Mouse (Mus musculus) bone marrow macrophage, adult 2 months (primary cell): ENCODE data around the gene Rps16. TPM values are rescaled to one million over a fixed set of nuclear protein-coding genes. Genes with fewer than 3 reads are reported as not detected.
A peak's percentile ranks its signal among the peaks of the same experiment; 100 is the strongest.

Experiments
- H3K27ac ChIP-seq: 2 replicates; pipeline ENCODE4 v1.5.1; 2012; ENCODE audit warnings: low read depth, low read length; ENCODE audit not compliant: insufficient read depth
- H3K4me1 ChIP-seq: 2 replicates; pipeline ENCODE4 v1.6.1; 2012; ENCODE audit warnings: low read length; ENCODE audit not compliant: control insufficient read depth, insufficient read depth
- H3K4me3 ChIP-seq: 2 replicates; pipeline ENCODE4 v1.5.1; 2012; ENCODE audit warnings: mild to moderate bottlenecking, low read length, moderate library complexity; ENCODE audit not compliant: insufficient read depth
- CTCF ChIP-seq: IDR thresholded peaks from 2 replicates; pipeline ENCODE4 v1.5.1; 2012; ENCODE audit warnings: low read depth, mild to moderate bottlenecking, low read length, moderate library complexity
- POLR2A ChIP-seq: IDR thresholded peaks from 2 replicates; pipeline ENCODE4 v1.6.1; 2012; ENCODE audit warnings: mild to moderate bottlenecking, low read depth, low read length, borderline replicate concordance
- polyA plus RNA-seq: library from polyadenylated mRNA; stranded (reverse); fragments of >200 nt; gene quantifications from 2 replicates; pipeline ENCODE4 v1.2.4, GENCODE M21; 2012; ENCODE audit not compliant: missing spikeins, insufficient read depth, insufficient read length

Gene Rps16
- polyA plus RNA-seq, 1 experiment: 823 TPM

GRCm38 (mm10) chr7:28347746-28348145 is 2.7 kb upstream of the Rps16 start:
- no peak overlapping the region for H3K4me3 ChIP-seq
- TF ChIP-seq POLR2A (no peak), CTCF (no peak)
- peaks cover 27% of the 10 kb centered on the region for H3K4me1 ChIP-seq
- peak overlapping the region; percentile 73 for H3K27ac ChIP-seq

GRCm38 (mm10) chr7:28348601-28349000 is 1.9 kb upstream of the Rps16 start:
- TF ChIP-seq POLR2A (no peak), CTCF (peak; percentile 13; the same call in 1 of the 2 replicates)
- H3K27ac ChIP-seq: peak overlapping the region; percentile 73; the same call in 1 of the 2 replicates
- H3K4me1 ChIP-seq: peaks cover 27% of the 10 kb centered on the region
- H3K4me3 ChIP-seq: no peak overlapping the region

GRCm38 (mm10) chr7:28351676-28352191 is 1.3 kb downstream of the Rps16 start:
- H3K4me1 ChIP-seq: peaks cover 27% of the 10 kb centered on the region
- peak overlapping the region; percentile 58 for H3K27ac ChIP-seq
- H3K4me3 ChIP-seq: peak overlapping the region; percentile 93
- TF ChIP-seq POLR2A (no peak), CTCF (no peak)

- TF ChIP-seq CTCF (no peak), POLR2A (no peak)
- Histone ChIP-seq H3K4me3 (no peak overlapping the region), H3K27ac (no peak overlapping the region), H3K4me1 (peaks cover 20% of the 10 kb centered on the region)
Measured at GRCm38 (mm10) chr7:28353267-28353666, 2.8 kb downstream of the Rps16 start.

- Histone ChIP-seq H3K4me3 (no peak overlapping the region), H3K27ac (no peak overlapping the region), H3K4me1 (peaks cover 12% of the 10 kb centered on the region)
- TF ChIP-seq CTCF: no peak
- no peak for TF ChIP-seq POLR2A
Measured at GRCm38 (mm10) chr7:28354113-28354581, 3.7 kb downstream of the Rps16 start.

GRCm38 (mm10) chr7:28354596-28354995 is 4.1 kb downstream of the Rps16 start:
- peaks cover 8% of the 10 kb centered on the region for H3K4me1 ChIP-seq
- H3K27ac ChIP-seq: no peak overlapping the region
- no peak overlapping the region for H3K4me3 ChIP-seq
- TF ChIP-seq CTCF: no peak
- no peak for TF ChIP-seq POLR2A

- Histone ChIP-seq H3K4me3 (no peak overlapping the region), H3K27ac (no peak overlapping the region), H3K4me1 (peaks cover 3% of the 10 kb centered on the region; the same call in 1 of the 2 replicates)
- no peak for TF ChIP-seq CTCF
- TF ChIP-seq POLR2A: no peak
Measured at GRCm38 (mm10) chr7:28355221-28355620, 4.8 kb downstream of the Rps16 start.

GRCm38 (mm10) chr7:28356981-28357380 is 6.5 kb downstream of the Rps16 start:
- H3K4me3 ChIP-seq: no peak overlapping the region
- peaks cover 1% of the 10 kb centered on the region; the same call in 1 of the 2 replicates for H3K4me1 ChIP-seq
- no peak overlapping the region for H3K27ac ChIP-seq
- TF ChIP-seq CTCF (no peak), POLR2A (no peak)

- no peak overlapping the region for H3K27ac ChIP-seq
- H3K4me1 ChIP-seq: no peaks in the 10 kb centered on the region
- H3K4me3 ChIP-seq: no peak overlapping the region
- TF ChIP-seq POLR2A: no peak
- no peak for TF ChIP-seq CTCF
Measured at GRCm38 (mm10) chr7:28357984-28358383, 7.5 kb downstream of the Rps16 start.

GRCm38 (mm10) chr7:28358431-28358830 is 8.0 kb downstream of the Rps16 start:
- no peak overlapping the region for H3K4me3 ChIP-seq
- TF ChIP-seq POLR2A: no peak
- no peak for TF ChIP-seq CTCF
- no peak overlapping the region for H3K27ac ChIP-seq
- H3K4me1 ChIP-seq: no peaks in the 10 kb centered on the region
